Mouse (Mus musculus): ENCODE measurements around the gene Fam180a. TPM values are rescaled to one million over a fixed set of nuclear protein-coding genes. Genes with fewer than 3 reads are reported as not detected.
"Not testable (repeated sequence)": the region's sequence is repeated elsewhere in the genome, so short reads cannot be mapped to it uniquely, and the experiment has no call there.

The Fam180a gene
- 1 to 10 TPM; 1.7 to 4.6 TPM for total RNA-seq (2021)
- long read RNA-seq, experiment 1: 0 reads
- long read RNA-seq, experiment 2: 0 reads

GRCm38 (mm10) chr6:35326111-35326515, at the start of gene Fam180a:
Fam180a (minus strand) TSS chr6:35326141.
- peak in 1 of 2 experiments; percentile 21 for DNase-seq

GRCm38 (mm10) chr6:35374052-35374451, 48.1 kb upstream of the Fam180a start:
- no peak for DNase-seq

- no peak for DNase-seq
Measured at GRCm38 (mm10) chr6:35370356-35370755, 44.4 kb upstream of the Fam180a start.

GRCm38 (mm10) chr6:35369578-35370282, 43.8 kb upstream of the Fam180a start:
- not testable (repeated sequence) for DNase-seq

GRCm38 (mm10) chr6:35362596-35362995, 36.7 kb upstream of the Fam180a start:
- DNase-seq: no peak

- DNase-seq: no peak
Measured at GRCm38 (mm10) chr6:35355320-35355719, 29.4 kb upstream of the Fam180a start.

GRCm38 (mm10) chr6:35354622-35354998, 28.7 kb upstream of the Fam180a start:
- no peak for DNase-seq

- DNase-seq: no peak
Measured at GRCm38 (mm10) chr6:35353846-35354621, 28.1 kb upstream of the Fam180a start.

- DNase-seq: no peak
Measured at GRCm38 (mm10) chr6:35353416-35353815, 27.5 kb upstream of the Fam180a start.

- no peak for DNase-seq
Measured at GRCm38 (mm10) chr6:35352867-35353266, 26.9 kb upstream of the Fam180a start.

- DNase-seq: no peak
Measured at GRCm38 (mm10) chr6:35351826-35352225, 25.9 kb upstream of the Fam180a start.

- peak in 1 of 2 experiments; percentile 36 for DNase-seq
Measured at GRCm38 (mm10) chr6:35349784-35350183, 23.8 kb upstream of the Fam180a start.

- no peak for DNase-seq
Measured at GRCm38 (mm10) chr6:35338640-35339039, 12.7 kb upstream of the Fam180a start.

- DNase-seq: no peak
Measured at GRCm38 (mm10) chr6:35337836-35338235, 11.9 kb upstream of the Fam180a start.

- DNase-seq: no peak
Measured at GRCm38 (mm10) chr6:35335452-35335851, 9.5 kb upstream of the Fam180a start.

- no peak for DNase-seq
Measured at GRCm38 (mm10) chr6:35334278-35334677, 8.3 kb upstream of the Fam180a start.

- DNase-seq: no peak
Measured at GRCm38 (mm10) chr6:35333632-35334031, 7.7 kb upstream of the Fam180a start.

GRCm38 (mm10) chr6:35330834-35331233, 4.9 kb upstream of the Fam180a start:
- no peak for DNase-seq

GRCm38 (mm10) chr6:35329956-35330355, 4.0 kb upstream of the Fam180a start:
- DNase-seq: no peak

- DNase-seq: no peak
Measured at GRCm38 (mm10) chr6:35324306-35324705, 1.6 kb downstream of the Fam180a start.

GRCm38 (mm10) chr6:35323046-35323445, 2.9 kb downstream of the Fam180a start:
- DNase-seq: no peak

- peak; percentile 15 to 27 for DNase-seq
Measured at GRCm38 (mm10) chr6:35321105-35321504, 4.8 kb downstream of the Fam180a start.

GRCm38 (mm10) chr6:35319850-35320249, 6.1 kb downstream of the Fam180a start:
- DNase-seq: no peak

Data from adrenal gland, postnatal 36 days (tissue).